Mouse (Mus musculus) heart, embryonic 13.5 days (tissue): Measurements from ENCODE around the gene Fig4. TPM values are rescaled to one million over a fixed set of nuclear protein-coding genes. Genes with fewer than 3 reads are reported as not detected.
A peak's percentile ranks its signal among the peaks of the same experiment; 100 is the strongest.

Experiments used
- ATAC-seq: fragments of 200-750 bp; cut with Nextera tagmentation; 2 replicates; pipeline ENCODE4 v1.8.0; 2017; ENCODE audit warnings: moderate TSS enrichment; ENCODE audit not compliant: insufficient number of reproducible peaks, low FRiP score, low TSS enrichment; ENCODE audit errors: extremely low read depth
- H3K27ac ChIP-seq: fragments of 300-500 bp; sonication (generic); replicated peaks from 2 replicates; pipeline ENCODE4 v1.5.1; 2015; ENCODE audit warnings: moderate library complexity, mild to moderate bottlenecking, inconsistent platforms
- H3K27me3 ChIP-seq: fragments of 300-500 bp; sonication (generic); replicated peaks from 2 replicates; pipeline ENCODE4 v1.6.1; 2015; ENCODE audit warnings: mild to moderate bottlenecking, inconsistent platforms
- H3K36me3 ChIP-seq: fragments of 300-500 bp; sonication (generic); 2 replicates; pipeline ENCODE4 v1.6.1; 2015; ENCODE audit warnings: mild to moderate bottlenecking, inconsistent platforms
- H3K4me1 ChIP-seq: fragments of 300-500 bp; sonication (generic); 2 replicates; pipeline ENCODE4 v1.6.1; 2015; ENCODE audit warnings: inconsistent platforms
- H3K4me2 ChIP-seq: fragments of 300-500 bp; sonication (generic); 2 replicates; pipeline ENCODE4 v1.6.1; 2015; ENCODE audit warnings: inconsistent platforms, mild to moderate bottlenecking, moderate library complexity
- H3K4me3 ChIP-seq: fragments of 300-500 bp; sonication (generic); 2 replicates; pipeline ENCODE4 v1.5.1; 2015; ENCODE audit warnings: moderate library complexity, mild to moderate bottlenecking, inconsistent platforms
- H3K9ac ChIP-seq: fragments of 300-500 bp; sonication (generic); 2 replicates; pipeline ENCODE4 v1.6.1; 2015; ENCODE audit warnings: inconsistent platforms, mild to moderate bottlenecking, moderate library complexity
- H3K9me3 ChIP-seq: fragments of 300-500 bp; sonication (generic); 2 replicates; pipeline ENCODE4 v1.6.1; 2016; ENCODE audit warnings: inconsistent platforms
- WGBS: fragments of 180-500 bp; shearing (Covaris S2); methylation state at CpG from one replicate; pipeline ENCODE4 v1.1.7; 2015; ENCODE audit warnings: mixed read lengths; 5-methylcytosine and 5-hydroxymethylcytosine counted together
- polyA plus RNA-seq: library from polyadenylated mRNA; unstranded; fragments of >200 nt; fragmentation: Nextera tagmentation; extraction: Ambion mirVana; gene quantifications from 2 replicates; pipeline ENCODE4 v1.2.1, GENCODE M21; 2015

Gene Fig4
- polyA plus RNA-seq, 1 experiment from 2014 or later: 44.0 TPM

- 87% methylated on average over 2 of the region's 2 CpGs for WGBS
- no peaks in the 10 kb centered on the region for H3K36me3 ChIP-seq
- no peak overlapping the region for H3K4me2 ChIP-seq
- no peaks in the 10 kb centered on the region for H3K27me3 ChIP-seq
- no peak for ATAC-seq
- no peaks in the 10 kb centered on the region for H3K4me1 ChIP-seq
- no peak overlapping the region for H3K4me3 ChIP-seq
- H3K27ac ChIP-seq: no peak overlapping the region
- H3K9ac ChIP-seq: no peak overlapping the region
- H3K9me3 ChIP-seq: no peaks in the 10 kb centered on the region; the same call in 1 of the 2 replicates
These were observed 145.8 kb downstream of the Fig4 start for GRCm38 (mm10) chr10:41157296-41157695.

- no peaks in the 10 kb centered on the region for H3K27me3 ChIP-seq
- no peak for ATAC-seq
- no peaks in the 10 kb centered on the region for H3K4me1 ChIP-seq
- no peak overlapping the region for H3K4me2 ChIP-seq
- H3K27ac ChIP-seq: no peak overlapping the region
- no peaks in the 10 kb centered on the region for H3K36me3 ChIP-seq
- no peak overlapping the region for H3K9ac ChIP-seq
- no peaks in the 10 kb centered on the region; the same call in 1 of the 2 replicates for H3K9me3 ChIP-seq
- WGBS: 38% methylated on average over 1 of the region's 1 CpGs
- H3K4me3 ChIP-seq: no peak overlapping the region
These were observed 146.4 kb downstream of the Fig4 start for GRCm38 (mm10) chr10:41156693-41157092.

GRCm38 (mm10) chr10:41153229-41153750, 149.8 kb downstream of the Fig4 start:
- Histone ChIP-seq H3K27me3 (no peaks in the 10 kb centered on the region), H3K4me3 (no peak overlapping the region), H3K36me3 (no peaks in the 10 kb centered on the region), H3K4me1 (0 out of 2 replicates have a peak, but pooled peaks cover 10% of the 10 kb centered on the region), H3K27ac (no peak overlapping the region), H3K4me2 (no peak overlapping the region), H3K9ac (no peak overlapping the region), H3K9me3 (no peaks in the 10 kb centered on the region)
- WGBS: 78% methylated on average over 5 of the region's 5 CpGs
- ATAC-seq: no peak

- Histone ChIP-seq H3K9me3 (no peaks in the 10 kb centered on the region), H3K27ac (no peak overlapping the region), H3K4me2 (peak overlapping the region; percentile 42; the same call in 1 of the 2 replicates), H3K36me3 (no peaks in the 10 kb centered on the region), H3K27me3 (no peaks in the 10 kb centered on the region), H3K4me3 (no peak overlapping the region), H3K9ac (no peak overlapping the region), H3K4me1 (0 out of 2 replicates have a peak, but pooled peaks cover 10% of the 10 kb centered on the region)
- 72% methylated on average over 4 of the region's 4 CpGs for WGBS
- no peak for ATAC-seq
These were observed 151.2 kb downstream of the Fig4 start for GRCm38 (mm10) chr10:41151901-41152300.

- 54% methylated on average over 18 of the region's 18 CpGs for WGBS
- ATAC-seq: no peak
These were observed 151.6 kb downstream of the Fig4 start for GRCm38 (mm10) chr10:41151441-41151840.

GRCm38 (mm10) chr10:41151021-41151420, 152.0 kb downstream of the Fig4 start:
- Histone ChIP-seq H3K4me3 (no peak overlapping the region), H3K4me1 (0 out of 2 replicates have a peak, but pooled peaks cover 10% of the 10 kb centered on the region), H3K9ac (no peak overlapping the region), H3K27ac (no peak overlapping the region), H3K4me2 (peak overlapping the region; percentile 42), H3K36me3 (no peaks in the 10 kb centered on the region), H3K27me3 (no peaks in the 10 kb centered on the region), H3K9me3 (no peaks in the 10 kb centered on the region)
- WGBS: 61% methylated on average over 10 of the region's 10 CpGs
- ATAC-seq: no peak

More at GRCm38 (mm10) chr10:41151441-41151840, 151.6 kb downstream of the Fig4 start:
- H3K9ac ChIP-seq: no peak overlapping the region
- no peaks in the 10 kb centered on the region for H3K9me3 ChIP-seq
- H3K27me3 ChIP-seq: no peaks in the 10 kb centered on the region
- H3K4me2 ChIP-seq: peak overlapping the region; percentile 42
- 0 out of 2 replicates have a peak, but pooled peaks cover 10% of the 10 kb centered on the region for H3K4me1 ChIP-seq
- H3K4me3 ChIP-seq: no peak overlapping the region
- H3K27ac ChIP-seq: no peak overlapping the region
- H3K36me3 ChIP-seq: no peaks in the 10 kb centered on the region

- Histone ChIP-seq H3K27ac (no peak overlapping the region), H3K27me3 (no peaks in the 10 kb centered on the region)
- no peak for ATAC-seq
These were observed 152.6 kb downstream of the Fig4 start for GRCm38 (mm10) chr10:41150496-41150895.

GRCm38 (mm10) chr10:41149307-41149706, 153.8 kb downstream of the Fig4 start:
- 74% methylated on average over 3 of the region's 3 CpGs for WGBS
- no peak for ATAC-seq

More at GRCm38 (mm10) chr10:41150496-41150895, 152.6 kb downstream of the Fig4 start:
- no peak overlapping the region for H3K4me2 ChIP-seq
- H3K9me3 ChIP-seq: no peaks in the 10 kb centered on the region
- no peak overlapping the region for H3K4me3 ChIP-seq
- H3K4me1 ChIP-seq: 0 out of 2 replicates have a peak, but pooled peaks cover 10% of the 10 kb centered on the region
- H3K36me3 ChIP-seq: no peaks in the 10 kb centered on the region
- no peak overlapping the region for H3K9ac ChIP-seq
- 78% methylated on average over 2 of the region's 2 CpGs for WGBS

GRCm38 (mm10) chr10:41146141-41146540, 156.9 kb downstream of the Fig4 start:
- 0 out of 2 replicates have a peak, but pooled peaks cover 5% of the 10 kb centered on the region for H3K4me1 ChIP-seq
- no peaks in the 10 kb centered on the region for H3K9me3 ChIP-seq
- H3K4me3 ChIP-seq: no peak overlapping the region
- H3K4me2 ChIP-seq: no peak overlapping the region
- WGBS: 71% methylated on average over 2 of the region's 2 CpGs
- no peaks in the 10 kb centered on the region for H3K36me3 ChIP-seq
- H3K27ac ChIP-seq: no peak overlapping the region
- ATAC-seq: no peak
- no peaks in the 10 kb centered on the region for H3K27me3 ChIP-seq
- H3K9ac ChIP-seq: no peak overlapping the region

More at GRCm38 (mm10) chr10:41149307-41149706, 153.8 kb downstream of the Fig4 start:
- H3K27ac ChIP-seq: no peak overlapping the region
- H3K4me2 ChIP-seq: no peak overlapping the region
- no peaks in the 10 kb centered on the region for H3K27me3 ChIP-seq
- H3K9ac ChIP-seq: no peak overlapping the region
- no peaks in the 10 kb centered on the region for H3K9me3 ChIP-seq
- H3K36me3 ChIP-seq: no peaks in the 10 kb centered on the region
- no peak overlapping the region for H3K4me3 ChIP-seq
- H3K4me1 ChIP-seq: 0 out of 2 replicates have a peak, but pooled peaks cover 10% of the 10 kb centered on the region

Other genes with a start within 250 kb of the Fig4 start
- gene Gpr6, start 231.0 kb downstream of the Fig4 start, polyA plus RNA-seq: not detected in 2 replicates
- 0.27 and 0.28 TPM in 2 replicates for gene Ak9, start 720 bp upstream of the Fig4 start, polyA plus RNA-seq
- 11.2 and 11.3 TPM in 2 replicates for gene Zbtb24, start 147.1 kb upstream of the Fig4 start, polyA plus RNA-seq
- gene Mical1, start 173.1 kb upstream of the Fig4 start, polyA plus RNA-seq: 33.4 and 33.8 TPM in 2 replicates
- 46.3 and 48.4 TPM in 2 replicates for gene Smpd2, start 187.1 kb upstream of the Fig4 start, polyA plus RNA-seq
- gene Ppil6, start 187.2 kb upstream of the Fig4 start, polyA plus RNA-seq: 1.1 and 1.3 TPM in 2 replicates
- gene Cd164, start 216.2 kb upstream of the Fig4 start, polyA plus RNA-seq: 166 and 169 TPM in 2 replicates